Mouse (Mus musculus) embryonic facial prominence, embryonic 11.5 days (tissue): Measurements from ENCODE around the gene Zranb3. TPM values are rescaled to one million over a fixed set of nuclear protein-coding genes. Genes with fewer than 3 reads are reported as not detected.

Experiments
- ATAC-seq: fragments of 200-750 bp; cut with Nextera tagmentation; replicated peaks from 2 replicates; pipeline ENCODE4 v1.8.0; 2017; ENCODE audit warnings: low read depth; ENCODE audit not compliant: insufficient number of reproducible peaks, low FRiP score, low TSS enrichment
- DNase-seq: peaks from one replicate; pipeline ENCODE4 v3.0.0-alpha.2; 2015; ENCODE audit warnings: low spot score
- H3K27ac ChIP-seq: fragments of 300-500 bp; sonication (generic); replicated peaks from 2 replicates; pipeline ENCODE4 v1.5.1; 2014; ENCODE audit warnings: mild to moderate bottlenecking, low read depth, low read length, control low read depth
- H3K27me3 ChIP-seq: fragments of 300-500 bp; sonication (generic); 2 replicates; pipeline ENCODE4 v1.6.1; 2014; ENCODE audit warnings: mild to moderate bottlenecking, low read length, moderate library complexity, mixed read lengths; ENCODE audit not compliant: control insufficient read depth, insufficient read depth
- H3K36me3 ChIP-seq: fragments of 300-500 bp; sonication (generic); replicated peaks from 2 replicates; pipeline ENCODE4 v1.6.1; 2014; ENCODE audit warnings: low read depth, mild to moderate bottlenecking, low read length, moderate library complexity, mixed read lengths; ENCODE audit not compliant: control insufficient read depth, insufficient read depth
- H3K4me1 ChIP-seq: fragments of 300-500 bp; sonication (generic); 2 replicates; pipeline ENCODE4 v1.6.1; 2014; ENCODE audit warnings: low read length, mixed read lengths; ENCODE audit not compliant: control insufficient read depth, insufficient read depth
- H3K4me2 ChIP-seq: fragments of 300-500 bp; sonication (generic); 2 replicates; pipeline ENCODE4 v1.6.1; 2014; ENCODE audit warnings: low read depth, mild to moderate bottlenecking, control low read depth, low read length, moderate library complexity
- H3K4me3 ChIP-seq: fragments of 300-500 bp; sonication (generic); 2 replicates; pipeline ENCODE4 v1.5.1; 2014; ENCODE audit warnings: low read depth, low read length, control low read depth
- H3K9ac ChIP-seq: fragments of 300-500 bp; sonication (generic); replicated peaks from 2 replicates; pipeline ENCODE4 v1.6.1; 2014; ENCODE audit warnings: mild to moderate bottlenecking, control low read depth, low read length
- H3K9me3 ChIP-seq: fragments of 300-500 bp; sonication (generic); replicated peaks from 2 replicates; pipeline ENCODE4 v1.6.1; 2016; ENCODE audit warnings: mild to moderate bottlenecking, low read length, inconsistent platforms, mixed read lengths; ENCODE audit not compliant: control insufficient read depth
- WGBS: fragments of 180-500 bp; shearing (Covaris S2); extraction: QIAGEN DNeasy Blood & Tissue Kit; methylation state at CpG from one replicate; pipeline ENCODE4 v1.1.7; 2014; 5-methylcytosine and 5-hydroxymethylcytosine counted together
- polyA plus RNA-seq: library from polyadenylated mRNA; unstranded; fragments of >200 nt; fragmentation: Nextera tagmentation; extraction: Ambion mirVana; gene quantifications from 2 replicates; pipeline ENCODE4 v1.2.1, GENCODE M21; 2014

The Zranb3 gene
- polyA plus RNA-seq, 1 experiment from 2014 or later = 17.5 TPM

- Histone ChIP-seq H3K27ac (no peak overlapping the region), H3K9ac (no peak overlapping the region), H3K4me1 (no peaks in the 10 kb centered on the region), H3K9me3 (no peaks in the 10 kb centered on the region), H3K4me2 (no peak overlapping the region), H3K27me3 (no peaks in the 10 kb centered on the region), H3K36me3 (no peaks in the 10 kb centered on the region), H3K4me3 (no peak overlapping the region)
- ATAC-seq (no peak), DNase-seq (no peak)
- WGBS = 87% methylated on average over 4 of the region's 4 CpGs
These were observed 189.7 kb downstream of the Zranb3 start for GRCm38 (mm10) chr1:127913116-127913515.

GRCm38 (mm10) chr1:127904774-127905385 is 198.0 kb downstream of the Zranb3 start:
- Histone ChIP-seq H3K9me3 (no peaks in the 10 kb centered on the region), H3K4me2 (no peak overlapping the region), H3K27ac (no peak overlapping the region), H3K36me3 (no peaks in the 10 kb centered on the region; the same call in 1 of the 2 replicates), H3K27me3 (no peaks in the 10 kb centered on the region), H3K4me1 (no peaks in the 10 kb centered on the region), H3K4me3 (no peak overlapping the region), H3K9ac (no peak overlapping the region)
- DNase-seq (no peak), ATAC-seq (no peak)
- 44% methylated on average over 2 of the region's 2 CpGs for WGBS

Other genes starting within 250 kb of the Zranb3 start
- not detected in 2 replicates for gene Map3k19, start 248.0 kb downstream of the Zranb3 start, polyA plus RNA-seq
- 16.4 and 17.2 TPM in 2 replicates for gene Rab3gap1, start 234.3 kb downstream of the Zranb3 start, polyA plus RNA-seq
- 87.3 and 93.8 TPM in 2 replicates for gene R3hdm1, start 254 bp upstream of the Zranb3 start, polyA plus RNA-seq
- gene Ubxn4, start 140.9 kb upstream of the Zranb3 start, polyA plus RNA-seq = 58.1 and 59.4 TPM in 2 replicates
- 0.07 and 0.18 TPM in 2 replicates for gene Lct, start 225.3 kb upstream of the Zranb3 start, polyA plus RNA-seq